Mouse (Mus musculus) heart, embryonic 15.5 days (tissue): ENCODE results near the gene Zfp72. TPM values are rescaled to one million over a fixed set of nuclear protein-coding genes. Genes with fewer than 3 reads are reported as not detected.

Experiments
- ATAC-seq: fragments of 200-750 bp; cut with Nextera tagmentation; replicated peaks from 2 replicates; pipeline ENCODE4 v1.8.0; 2017; ENCODE audit warnings: low read depth, moderate TSS enrichment; ENCODE audit not compliant: insufficient number of reproducible peaks, insufficient read depth, low FRiP score
- H3K27ac ChIP-seq: fragments of 300-500 bp; sonication (generic); 2 replicates; pipeline ENCODE4 v1.5.1; 2015; ENCODE audit warnings: mild to moderate bottlenecking, inconsistent platforms
- H3K27me3 ChIP-seq: fragments of 300-500 bp; sonication (generic); 2 replicates; pipeline ENCODE4 v1.6.1; 2015; ENCODE audit warnings: inconsistent platforms
- H3K36me3 ChIP-seq: fragments of 300-500 bp; sonication (generic); 2 replicates; pipeline ENCODE4 v1.6.1; 2015; ENCODE audit warnings: mild to moderate bottlenecking, inconsistent platforms
- H3K4me1 ChIP-seq: fragments of 300-500 bp; sonication (generic); replicated peaks from 2 replicates; pipeline ENCODE4 v1.6.1; 2015; ENCODE audit warnings: inconsistent platforms
- H3K4me2 ChIP-seq: fragments of 300-500 bp; sonication (generic); 2 replicates; pipeline ENCODE4 v1.6.1; 2015; ENCODE audit warnings: inconsistent platforms, mild to moderate bottlenecking, moderate library complexity
- H3K4me3 ChIP-seq: fragments of 300-500 bp; sonication (generic); 2 replicates; pipeline ENCODE4 v1.5.1; 2015; ENCODE audit warnings: mild to moderate bottlenecking, inconsistent platforms
- H3K9ac ChIP-seq: fragments of 300-500 bp; sonication (generic); 2 replicates; pipeline ENCODE4 v1.6.1; 2015; ENCODE audit warnings: mild to moderate bottlenecking, inconsistent platforms
- H3K9me3 ChIP-seq: fragments of 300-500 bp; sonication (generic); replicated peaks from 2 replicates; pipeline ENCODE4 v1.6.1; 2016; ENCODE audit warnings: inconsistent platforms
- WGBS: fragments of 180-500 bp; shearing (Covaris S2); methylation state at CpG from one replicate; pipeline ENCODE4 v1.1.7; 2015; ENCODE audit warnings: mixed read lengths; 5-methylcytosine and 5-hydroxymethylcytosine counted together
- microRNA counts: library from miRNA; unstranded; fragments of <30 nt; microRNA quantifications from one replicate; lab custom pipeline; 2016
- microRNA-seq: library from miRNA; unstranded; fragments of <30 nt; microRNA quantifications from one replicate; pipeline ENCODE4, GENCODE M21; 2016
- polyA plus RNA-seq: library from polyadenylated mRNA; unstranded; fragments of >200 nt; fragmentation: Nextera tagmentation; extraction: Ambion mirVana; gene quantifications from 2 replicates; pipeline ENCODE4 v1.2.1, GENCODE M21; 2015

Zfp72 gene
- polyA plus RNA-seq, 1 experiment from 2014 or later, result 3.8 TPM

DNA sequence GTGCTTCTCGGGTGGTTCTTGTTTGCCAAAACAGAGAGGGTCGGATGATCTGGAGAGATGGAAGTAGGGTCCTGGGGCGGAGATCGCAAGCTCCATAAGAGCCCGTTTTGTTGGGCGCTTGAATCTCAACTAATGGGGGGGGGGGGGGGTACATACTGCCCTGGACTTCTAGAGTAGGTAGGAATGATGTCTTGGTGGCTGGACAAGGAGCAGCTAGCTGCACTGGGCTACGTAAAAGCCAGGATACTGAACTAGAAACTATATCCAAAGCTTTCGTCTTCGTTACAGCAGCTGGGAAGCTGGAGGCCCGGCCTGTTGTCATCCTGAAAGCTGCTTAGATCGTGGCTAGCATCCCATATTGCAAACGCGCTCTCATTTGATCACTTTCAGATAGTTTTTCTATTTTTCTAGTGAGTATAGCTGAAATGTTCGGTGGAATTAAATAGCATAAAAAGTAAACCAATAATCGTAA lies 40.2 kb downstream of the Zfp72 start:
- H3K4me3 ChIP-seq, result peak overlapping the region; percentile 67
- H3K4me1 ChIP-seq, result peaks cover 20% of the 10 kb centered on the region
- peak overlapping the region; percentile 90 for H3K27ac ChIP-seq
- peak overlapping the region; percentile 84 for H3K9ac ChIP-seq
- H3K27me3 ChIP-seq, result no peaks in the 10 kb centered on the region
- peaks cover 10% of the 10 kb centered on the region for H3K36me3 ChIP-seq
- peak overlapping the region; percentile 59 for H3K4me2 ChIP-seq
- ATAC-seq, result peak; percentile 16; the same call in 1 of the 2 replicates
- H3K9me3 ChIP-seq, result no peaks in the 10 kb centered on the region
- WGBS, result under 1% methylated on average over 15 of the region's 15 CpGs

- ATAC-seq, result peak; percentile 98
- Histone ChIP-seq H3K4me1 (peaks cover 20% of the 10 kb centered on the region), H3K36me3 (peaks cover 10% of the 10 kb centered on the region), H3K4me3 (peak within 1 kb of the TSS; percentile 67), H3K27me3 (no peaks in the 10 kb centered on the region), H3K4me2 (peak within 1 kb of the TSS; percentile 59), H3K9ac (peak within 1 kb of the TSS; percentile 84), H3K9me3 (no peaks in the 10 kb centered on the region), H3K27ac (peak within 1 kb of the TSS; percentile 90)
- WGBS, result 1% methylated on average over 57 of the region's 57 CpGs
Observed at GRCm38 (mm10) chr13:74349566-74350434, 40.8 kb downstream of the Zfp72 start, which contains the start of the genes Sdha and Ccdc127. Gene Sdha, minus strand, starts transcription at chr13:74350280. Gene Ccdc127, plus strand, starts transcription at chr13:74350309.

DNA sequence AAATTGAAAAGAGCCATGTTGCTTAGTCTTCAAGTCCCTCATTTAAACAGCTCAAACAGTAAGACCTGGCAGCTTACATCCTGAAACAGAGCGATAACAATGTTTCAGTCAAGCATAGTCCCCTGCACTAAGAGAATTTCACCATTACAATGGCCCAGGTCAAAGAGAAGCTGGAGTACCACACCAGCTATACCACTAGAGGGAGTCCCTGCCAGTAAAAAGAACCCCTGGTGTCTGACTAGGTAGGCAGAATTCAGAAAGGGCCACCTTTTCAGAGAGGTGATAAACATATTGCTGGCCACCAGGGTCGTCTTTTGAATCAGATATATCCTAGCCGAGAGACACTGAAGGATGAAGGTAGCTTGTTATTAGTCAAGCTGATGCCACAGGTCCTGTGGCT lies 49.6 kb downstream of the Zfp72 start:
- ATAC-seq, result no peak
- no peak overlapping the region for H3K27ac ChIP-seq
- no peaks in the 10 kb centered on the region for H3K4me1 ChIP-seq
- no peak overlapping the region for H3K4me3 ChIP-seq
- no peak overlapping the region for H3K9ac ChIP-seq
- H3K9me3 ChIP-seq, result no peaks in the 10 kb centered on the region
- H3K27me3 ChIP-seq, result no peaks in the 10 kb centered on the region
- 44% methylated on average over 3 of the region's 3 CpGs for WGBS
- H3K36me3 ChIP-seq, result peaks cover 76% of the 10 kb centered on the region
- no peak overlapping the region for H3K4me2 ChIP-seq

DNA sequence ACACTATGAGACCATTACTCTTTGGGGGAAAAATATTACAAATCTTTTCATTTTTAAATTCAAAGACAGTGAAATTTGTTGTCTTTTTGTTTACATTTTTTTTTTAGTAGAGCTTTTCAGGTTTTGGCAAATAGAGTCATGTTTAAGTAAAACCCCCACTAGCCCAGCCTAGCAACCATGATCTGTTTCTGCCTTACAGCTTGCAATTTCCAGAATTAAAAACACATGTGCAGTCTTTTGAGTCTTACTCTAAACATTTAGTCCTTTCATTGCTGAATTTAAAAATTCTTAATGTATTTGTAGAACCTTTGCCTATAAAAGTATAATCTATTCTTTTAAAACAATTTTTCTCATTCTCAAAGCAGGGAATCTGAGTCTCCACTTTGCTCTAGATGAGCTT lies 61.3 kb downstream of the Zfp72 start:
- Histone ChIP-seq H3K9ac (no peak overlapping the region), H3K27ac (no peak overlapping the region), H3K4me3 (no peak overlapping the region), H3K4me2 (no peak overlapping the region), H3K36me3 (peaks cover 79% of the 10 kb centered on the region), H3K4me1 (no peaks in the 10 kb centered on the region), H3K9me3 (no peaks in the 10 kb centered on the region), H3K27me3 (no peaks in the 10 kb centered on the region)
- ATAC-seq, result no peak

MicroRNAs within 50 kb of the gene (microRNA counts, 519-probe panel; counts per million panel counts)
- microRNA mmu-miR-692 (lab: Ali Mortazavi, UCI), result not detected

Small RNAs within 50 kb of the gene (microRNA-seq; reads per million reads assigned to microRNA genes)
- not detected for gene Mir692-3

Other genes with a start within 250 kb of the Zfp72 start
- gene Exoc3, start 182.1 kb downstream of the Zfp72 start, polyA plus RNA-seq, result 57.0 and 61.2 TPM in 2 replicates
- gene Ahrr, start 98.5 kb downstream of the Zfp72 start, polyA plus RNA-seq, result 1.0 and 1.3 TPM in 2 replicates
- gene Pdcd6, start 73.3 kb downstream of the Zfp72 start, polyA plus RNA-seq, result 83.0 and 93.8 TPM in 2 replicates
- gene Sdha, start 40.6 kb downstream of the Zfp72 start, polyA plus RNA-seq, result 551 and 562 TPM in 2 replicates
- 43.9 and 51.2 TPM in 2 replicates for gene Ccdc127, start 40.5 kb downstream of the Zfp72 start, polyA plus RNA-seq
- 8.4 and 10.2 TPM in 2 replicates for gene Lrrc14b, start 26.8 kb downstream of the Zfp72 start, polyA plus RNA-seq
- gene Ftl1-ps1, start 8.9 kb upstream of the Zfp72 start, polyA plus RNA-seq, result 57.7 and 65.8 TPM in 2 replicates
- 11.8 and 12.7 TPM in 2 replicates for gene Zfp825, start 103.2 kb upstream of the Zfp72 start, polyA plus RNA-seq
- gene Erap1, start 248.7 kb upstream of the Zfp72 start, polyA plus RNA-seq, result 15.1 and 17.7 TPM in 2 replicates